8 mouse cellular contexts compared by ENCODE assay signal in the genomic region with DNA sequence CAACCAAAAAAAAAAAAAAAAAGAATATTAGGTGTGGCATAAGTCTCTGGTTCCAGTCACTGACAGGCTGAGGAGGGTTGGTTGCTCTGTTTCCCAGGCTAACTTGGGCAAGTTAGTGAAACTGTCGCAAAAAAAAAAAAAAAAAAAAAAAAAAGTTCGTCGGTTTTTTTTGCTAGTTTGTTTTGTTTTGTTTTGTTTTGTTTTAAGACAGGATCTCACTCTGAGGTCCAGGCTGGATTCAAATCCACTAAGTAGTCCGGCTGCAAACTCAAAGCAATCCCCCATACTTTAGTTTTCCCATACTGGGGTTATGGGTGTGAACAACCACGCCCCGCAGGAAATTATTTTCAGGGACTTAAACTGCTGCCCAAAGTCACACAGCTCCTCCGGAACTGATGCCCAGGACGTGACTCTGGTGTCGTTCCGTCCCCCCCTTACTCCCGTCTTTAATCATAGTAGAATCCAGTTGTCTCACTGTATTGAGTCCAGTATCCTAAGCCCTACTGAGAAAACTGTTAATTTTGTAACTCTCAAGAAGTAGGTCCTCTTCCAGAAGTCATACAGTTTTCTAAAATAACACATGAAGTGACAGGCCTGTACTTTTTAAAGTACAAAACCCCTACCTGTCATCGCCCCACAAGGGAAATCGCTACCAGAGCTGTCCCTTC. TPM values are rescaled to one million over a fixed set of nuclear protein-coding genes. Genes with fewer than 3 reads are reported as not detected.
A peak's percentile ranks its signal among the peaks of the same experiment; 100 is the strongest.
DNase-seq lines count a peak whose midpoint lies in the region; ATAC-seq and TF ChIP-seq lines count a peak whose summit lies in the region.

No protein-coding gene starts in this region.

- intact Hi-C loops in left cerebral cortex, adult 2 months (cut with DNase I), result loop anchor here (5.0 to 10.0 kb wide), 2 partner anchors 199 to 254 kb away; partner anchors contain the start of genes Coq8b and Zfp607b
- intact Hi-C loops in left cerebral cortex, postnatal 25 days (cut with DNase I), result loop anchor here (2.0 to 5.0 kb wide), 2 partner anchors 37 to 149 kb away; partner anchors contain the start of gene Ltbp4

- peaks cover 10% of the 10 kb centered on the region for H3K36me3 ChIP-seq in embryonic facial prominence, embryonic 10.5 days (replicated peaks)
- H3K36me3 ChIP-seq in hindbrain, embryonic 15.5 days, result no peaks in the 10 kb centered on the region
- peaks cover 10% of the 10 kb centered on the region for H3K36me3 ChIP-seq in liver, embryonic 16.5 days (ENCODE audit: control insufficient read depth, insufficient read depth)

- H3K9ac ChIP-seq in hindbrain, embryonic 15.5 days, result peak overlapping the region; percentile 28
- H3K9ac ChIP-seq in liver, embryonic 16.5 days (ENCODE audit: low read depth, low read length), result peak overlapping the region; percentile 77

- H3K4me2 ChIP-seq in hindbrain, embryonic 15.5 days, result peak overlapping the region; percentile 70
- H3K4me2 ChIP-seq in liver, embryonic 16.5 days (ENCODE audit: low read depth, low read length), result peak overlapping the region; percentile 90

- TF ChIP-seq CTCF in left cerebral cortex, adult 2 months (IDR thresholded peaks at IDR 0.05), result no peak

- H3K4me1 ChIP-seq in embryonic facial prominence, embryonic 10.5 days, result peaks cover 59% of the 10 kb centered on the region
- H3K4me1 ChIP-seq in hindbrain, embryonic 15.5 days (replicated peaks), result peaks cover 30% of the 10 kb centered on the region
- peaks cover 65% of the 10 kb centered on the region for H3K4me1 ChIP-seq in liver, embryonic 16.5 days (ENCODE audit: control insufficient read depth, low read depth, low read length)

- H3K4me3 ChIP-seq in left cerebral cortex, adult 2 months, result peak overlapping the region; percentile 70
- H3K4me3 ChIP-seq in embryonic facial prominence, embryonic 10.5 days, result peak overlapping the region; percentile 85
- H3K4me3 ChIP-seq in hindbrain, embryonic 15.5 days, result peak overlapping the region; percentile 70
- H3K4me3 ChIP-seq in liver, embryonic 16.5 days (ENCODE audit: low read depth, low read length), result peak overlapping the region; percentile 93

- H3K27me3 ChIP-seq in embryonic facial prominence, embryonic 10.5 days (replicated peaks; ENCODE audit: low read depth, poor library complexity, severe bottlenecking), result peaks cover 7% of the 10 kb centered on the region
- H3K27me3 ChIP-seq in hindbrain, embryonic 15.5 days, result no peaks in the 10 kb centered on the region
- no peaks in the 10 kb centered on the region for H3K27me3 ChIP-seq in liver, embryonic 16.5 days (ENCODE audit: control insufficient read depth, insufficient read depth, low read depth, low read length)

- H3K27ac ChIP-seq in left cerebral cortex, adult 2 months, result peak overlapping the region; percentile 56
- peak overlapping the region; percentile 98 for H3K27ac ChIP-seq in embryonic facial prominence, embryonic 10.5 days (replicated peaks)
- peak overlapping the region; percentile 88 for H3K27ac ChIP-seq in hindbrain, embryonic 15.5 days (replicated peaks)
- peak overlapping the region; percentile 96 for H3K27ac ChIP-seq in liver, embryonic 16.5 days (ENCODE audit: low read length)

- DNase-seq in left cerebral cortex, adult 2 months (ENCODE audit: extremely low spot score in 1 of 2, low spot score in 2 of 2), result no peak
- no peak for DNase-seq in left cerebral cortex, postnatal 25 days (ENCODE audit: low spot score in 2 of 2)
- no peak for DNase-seq in embryonic facial prominence, embryonic 10.5 days (ENCODE audit: low spot score)
- DNase-seq in spleen, postnatal 10 days (ENCODE audit: low spot score in 2 of 2), result peak; percentile 53 to 56
- DNase-seq in right cerebral cortex, postnatal 36 days (ENCODE audit: low spot score in 2 of 2), result no peak

- WGBS in embryonic facial prominence, embryonic 10.5 days, result 5% methylated on average over 13 of the region's 13 CpGs
- WGBS in hindbrain, embryonic 15.5 days, result 7% methylated on average over 13 of the region's 13 CpGs
- 2% methylated on average over 13 of the region's 13 CpGs for WGBS in liver, embryonic 16.5 days (ENCODE audit: insufficient replicate concordance)

- ATAC-seq in hindbrain, embryonic 15.5 days (ENCODE audit: low FRiP score, low read depth), result peak; percentile 16
- ATAC-seq in liver, embryonic 16.5 days (ENCODE audit: low read depth), result no peak
- no peak for ATAC-seq in megakaryocyte progenitor cell, adult 5-6 weeks (replicated peaks; ENCODE audit: poor library complexity)

- H3K9me3 ChIP-seq in embryonic facial prominence, embryonic 10.5 days, result no peaks in the 10 kb centered on the region
- H3K9me3 ChIP-seq in hindbrain, embryonic 15.5 days, result no peaks in the 10 kb centered on the region
- H3K9me3 ChIP-seq in liver, embryonic 16.5 days (replicated peaks; ENCODE audit: control insufficient read depth, low read length), result no peaks in the 10 kb centered on the region

RNA-seq across cellular contexts. Expression of gene Sertad1, which starts 0.5 kb away (rescaled TPM):
- total RNA-seq in left cerebral cortex, adult 2 months (2021), result 10 to 100 TPM; 18.8 to 21.7 TPM
- total RNA-seq in left cerebral cortex, postnatal 25 days (2021), result 10 to 100 TPM; 16.1 to 16.8 TPM
- 24.0 and 25.1 TPM in 2 replicates for polyA plus RNA-seq in embryonic facial prominence, embryonic 10.5 days (2016; fragmentation: Nextera tagmentation; extraction: Ambion mirVana)
- 9.3 and 9.8 TPM in 2 replicates for polyA plus RNA-seq in hindbrain, embryonic 15.5 days (2015; fragmentation: Nextera tagmentation; extraction: Ambion mirVana)
- 29.2 and 31.6 TPM in 2 replicates for polyA plus RNA-seq in liver, embryonic 16.5 days (2015; fragmentation: Nextera tagmentation; extraction: Ambion mirVana)
- total RNA-seq in megakaryocyte progenitor cell, adult 5-6 weeks (2015), result 9.2 and 12.5 TPM in 2 replicates
- 5.9 and 6.8 TPM in 2 replicates for total RNA-seq in megakaryocyte progenitor cell, adult 5-6 weeks (2017)

RNA-seq across cellular contexts. Expression of gene Sertad3, which starts 12.7 kb away (rescaled TPM):
- total RNA-seq in left cerebral cortex, adult 2 months (2021), result 1 to 10 TPM; 3.3 TPM
- 1 to 10 TPM; 2.8 to 4.6 TPM for total RNA-seq in left cerebral cortex, postnatal 25 days (2021)
- 26.2 and 26.5 TPM in 2 replicates for polyA plus RNA-seq in embryonic facial prominence, embryonic 10.5 days (2016; fragmentation: Nextera tagmentation; extraction: Ambion mirVana)
- polyA plus RNA-seq in hindbrain, embryonic 15.5 days (2015; fragmentation: Nextera tagmentation; extraction: Ambion mirVana), result 10.5 and 11.3 TPM in 2 replicates
- 35.5 and 37.6 TPM in 2 replicates for polyA plus RNA-seq in liver, embryonic 16.5 days (2015; fragmentation: Nextera tagmentation; extraction: Ambion mirVana)
- total RNA-seq in megakaryocyte progenitor cell, adult 5-6 weeks (2015), result 2.5 and 2.9 TPM in 2 replicates
- 6.1 and 7.6 TPM in 2 replicates for total RNA-seq in megakaryocyte progenitor cell, adult 5-6 weeks (2017)

RNA-seq across cellular contexts. Expression of gene Prx, which starts 12.9 kb away (rescaled TPM):
- total RNA-seq in left cerebral cortex, adult 2 months (2021), result under 1 TPM; 0.47 to 0.50 TPM
- under 1 TPM; 0.32 to 0.62 TPM for total RNA-seq in left cerebral cortex, postnatal 25 days (2021)
- polyA plus RNA-seq in embryonic facial prominence, embryonic 10.5 days (2016; fragmentation: Nextera tagmentation; extraction: Ambion mirVana), result 3.8 and 4.2 TPM in 2 replicates
- 1.8 and 1.9 TPM in 2 replicates for polyA plus RNA-seq in hindbrain, embryonic 15.5 days (2015; fragmentation: Nextera tagmentation; extraction: Ambion mirVana)
- 0.74 and 0.81 TPM in 2 replicates for polyA plus RNA-seq in liver, embryonic 16.5 days (2015; fragmentation: Nextera tagmentation; extraction: Ambion mirVana)
- 0.52 and 0.68 TPM in 2 replicates for total RNA-seq in megakaryocyte progenitor cell, adult 5-6 weeks (2015)
- 0.75 and 0.81 TPM in 2 replicates for total RNA-seq in megakaryocyte progenitor cell, adult 5-6 weeks (2017)

RNA-seq across cellular contexts. Expression of gene Hipk4, which starts 36.8 kb away (rescaled TPM):
- under 1 TPM in 1 of 2 experiments, not detected in 1; 0.16 TPM for total RNA-seq in left cerebral cortex, adult 2 months (2021)
- total RNA-seq in left cerebral cortex, postnatal 25 days (2021), result under 1 TPM in 1 of 2 experiments, not detected in 1; 0.18 TPM
- 0.45 and 0.60 TPM in 2 replicates for polyA plus RNA-seq in embryonic facial prominence, embryonic 10.5 days (2016; fragmentation: Nextera tagmentation; extraction: Ambion mirVana)
- 0.82 and 1.0 TPM in 2 replicates for polyA plus RNA-seq in hindbrain, embryonic 15.5 days (2015; fragmentation: Nextera tagmentation; extraction: Ambion mirVana)
- 0.09 TPM in 1 of 2 replicates, not detected in the other for polyA plus RNA-seq in liver, embryonic 16.5 days (2015; fragmentation: Nextera tagmentation; extraction: Ambion mirVana)
- total RNA-seq in megakaryocyte progenitor cell, adult 5-6 weeks (2015), result 0.10 and 0.25 TPM in 2 replicates
- total RNA-seq in megakaryocyte progenitor cell, adult 5-6 weeks (2017), result 0.07 and 0.29 TPM in 2 replicates

RNA-seq across cellular contexts. Expression of gene Blvrb, which starts 38.5 kb away (rescaled TPM):
- total RNA-seq in left cerebral cortex, adult 2 months (2021), result 10 to 100 TPM; 18.1 to 18.3 TPM
- total RNA-seq in left cerebral cortex, postnatal 25 days (2021), result 10 to 100 TPM; 12.0 to 15.9 TPM
- 31.9 and 35.2 TPM in 2 replicates for polyA plus RNA-seq in embryonic facial prominence, embryonic 10.5 days (2016; fragmentation: Nextera tagmentation; extraction: Ambion mirVana)
- polyA plus RNA-seq in hindbrain, embryonic 15.5 days (2015; fragmentation: Nextera tagmentation; extraction: Ambion mirVana), result 20.2 and 24.0 TPM in 2 replicates
- 853 and 865 TPM in 2 replicates for polyA plus RNA-seq in liver, embryonic 16.5 days (2015; fragmentation: Nextera tagmentation; extraction: Ambion mirVana)
- total RNA-seq in megakaryocyte progenitor cell, adult 5-6 weeks (2015), result 31.8 and 53.4 TPM in 2 replicates
- 21.2 and 30.2 TPM in 2 replicates for total RNA-seq in megakaryocyte progenitor cell, adult 5-6 weeks (2017)

Comparison
In these comparisons a context has a peak if more than half of its experiments do, and no peak if none do; other contexts are left out.
1. DNase-seq: peak in spleen, postnatal 10 days (2 of 2); none in left cerebral cortex, adult 2 months (0 of 2), left cerebral cortex, postnatal 25 days (0 of 2), embryonic facial prominence, embryonic 10.5 days (single experiment) and right cerebral cortex, postnatal 36 days (0 of 2).
2. Peak in every context shown above with its lines, with median percentiles within 50 percentile points of each other: H3K27ac ChIP-seq and H3K4me3 ChIP-seq.